30 mouse cellular contexts compared by ENCODE assay signal in the genomic region with DNA sequence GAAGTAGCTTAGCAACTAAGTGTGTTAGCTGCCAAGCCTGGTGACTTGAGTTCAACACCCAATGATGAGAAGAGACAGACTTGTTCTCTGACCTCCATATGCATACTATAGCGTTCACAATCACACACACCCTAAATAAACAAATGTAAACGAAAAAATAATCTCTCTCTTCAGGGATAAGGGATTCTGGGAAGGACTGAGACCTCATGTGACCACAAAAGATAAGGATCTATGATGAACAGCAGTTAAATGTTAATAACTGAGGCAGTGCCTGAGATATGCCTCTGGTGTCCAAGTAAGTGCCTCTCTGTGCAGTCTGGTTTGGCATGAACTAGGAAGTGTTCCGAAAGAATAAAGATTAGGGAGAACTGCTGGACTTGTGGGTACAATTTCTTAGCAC.
A peak's percentile ranks its signal among the peaks of the same experiment; 100 is the strongest.
DNase-seq lines count a peak whose midpoint lies in the region; ATAC-seq and TF ChIP-seq lines count a peak whose summit lies in the region.
"Had no signal": no experiment of that assay in that cellular context is flagged by ENCODE, and none has a peak within 500 bp of the region (broad histone marks: within the 10 kb centered on the region; RNA-seq: fewer than 3 reads in every experiment).

No protein-coding gene starts in this region.

- TF ChIP-seq CTCF in C2C12 (IDR thresholded peaks at IDR 0.05; ENCODE audit: control insufficient read depth, insufficient read depth, insufficient read length) = no peak

- H3K4me1 ChIP-seq in liver, embryonic 12.5 days = peaks cover 70% of the 10 kb centered on the region
- H3K4me1 ChIP-seq in liver, embryonic 11.5 days (replicated peaks; ENCODE audit: control insufficient read depth, insufficient read depth, low read length) = peaks cover 43% of the 10 kb centered on the region
- peaks cover 3% of the 10 kb centered on the region; the same call in 1 of the 2 replicates for H3K4me1 ChIP-seq in intestine, embryonic 15.5 days (replicated peaks)
- H3K4me1 ChIP-seq: embryonic facial prominence, embryonic 13.5 days; forebrain, embryonic 12.5 days had no signal

- H3K4me3 ChIP-seq in liver, embryonic 12.5 days = no peak overlapping the region
- no peak overlapping the region for H3K4me3 ChIP-seq in liver, embryonic 11.5 days (ENCODE audit: low read depth, low read length)
- no peak overlapping the region for H3K4me3 ChIP-seq in C2C12 (ENCODE audit: insufficient read depth, poor library complexity, severe bottlenecking)
- H3K4me3 ChIP-seq in intestine, embryonic 15.5 days (replicated peaks) = no peak overlapping the region
- no peak overlapping the region for H3K4me3 ChIP-seq in myocyte
- H3K4me3 ChIP-seq: embryonic facial prominence, embryonic 13.5 days; erythroblast, embryonic 14.5 days; forebrain, embryonic 12.5 days; heart, embryonic 13.5 days; kidney, embryonic 15.5 days; left cerebral cortex, adult 2 months; limb, embryonic 13.5 days had no signal

- H3ac ChIP-seq in C2C12 (ENCODE audit: control insufficient read depth, insufficient read length, low read depth) = no peak overlapping the region
- no peak overlapping the region for H3ac ChIP-seq in myocyte (ENCODE audit: control insufficient read depth, insufficient read length)

- no peaks in the 10 kb centered on the region for H3K9me3 ChIP-seq in liver, embryonic 12.5 days (replicated peaks)
- H3K9me3 ChIP-seq in liver, embryonic 11.5 days (ENCODE audit: control insufficient read depth, low read length) = no peaks in the 10 kb centered on the region
- H3K9me3 ChIP-seq in intestine, embryonic 15.5 days = no peaks in the 10 kb centered on the region
- H3K9me3 ChIP-seq: embryonic facial prominence, embryonic 13.5 days; forebrain, embryonic 12.5 days; heart, embryonic 13.5 days; kidney, embryonic 15.5 days; limb, embryonic 13.5 days had no signal

- TF ChIP-seq POLR2A in myocyte (IDR thresholded peaks at IDR 0.05; ENCODE audit: insufficient read length, low read depth) = no peak

- no peak for ATAC-seq in liver, embryonic 12.5 days
- ATAC-seq in liver, embryonic 11.5 days (replicated peaks; ENCODE audit: low FRiP score) = no peak
- ATAC-seq in intestine, embryonic 15.5 days = peak; percentile 21; the same call in 1 of the 2 replicates
- ATAC-seq: forebrain, postnatal 0 days; inflammation-experienced regulatory T-cells, adult 6 months had no signal

- H3K27me3 ChIP-seq in liver, embryonic 12.5 days (replicated peaks) = no peaks in the 10 kb centered on the region
- H3K27me3 ChIP-seq in liver, embryonic 11.5 days (replicated peaks; ENCODE audit: control insufficient read depth, insufficient read depth, low read length) = no peaks in the 10 kb centered on the region
- H3K27me3 ChIP-seq in C2C12 (ENCODE audit: control insufficient read depth, insufficient read depth, insufficient read length) = no peaks in the 10 kb centered on the region
- no peaks in the 10 kb centered on the region for H3K27me3 ChIP-seq in intestine, embryonic 15.5 days (replicated peaks)
- no peaks in the 10 kb centered on the region for H3K27me3 ChIP-seq in myocyte (ENCODE audit: control insufficient read depth, insufficient read depth, insufficient read length)
- H3K27me3 ChIP-seq: embryonic facial prominence, embryonic 13.5 days; forebrain, embryonic 12.5 days; heart, embryonic 13.5 days; kidney, embryonic 15.5 days; limb, embryonic 13.5 days had no signal

- 0 out of 2 replicates have a peak overlapping the region, but pooled peaks have one; percentile 14 for H3K9ac ChIP-seq in liver, embryonic 12.5 days
- H3K9ac ChIP-seq in liver, embryonic 11.5 days (ENCODE audit: low read depth, low read length) = no peak overlapping the region
- no peak overlapping the region for H3K9ac ChIP-seq in intestine, embryonic 15.5 days
- H3K9ac ChIP-seq: embryonic facial prominence, embryonic 13.5 days; forebrain, embryonic 12.5 days; forebrain, postnatal 0 days; heart, embryonic 13.5 days; hindbrain, embryonic 14.5 days; kidney, embryonic 15.5 days; limb, embryonic 13.5 days had no signal

- DNase-seq in liver, embryonic 11.5 days (ENCODE audit: low spot score) = no peak
- DNase-seq in right cerebral cortex, postnatal 25 days = no peak
- no peak for DNase-seq in right cerebral cortex, postnatal 36 days (ENCODE audit: low spot score in 2 of 2)
- DNase-seq in gastrocnemius, postnatal 25 days = no peak
- DNase-seq: adrenal gland, postnatal 25 days; cerebellum, adult 11-12 months; cerebellum, postnatal 10 days; forebrain, postnatal 0 days; heart, postnatal 10 days; kidney, postnatal 25 days; lung, adult 2 months; lung, postnatal 10 days; midbrain, embryonic 14.5 days; right cerebral cortex, adult 18-20 months; thymus, adult 18-20 months; thymus, postnatal 25 days had no signal

- H3K79me2 ChIP-seq in C2C12 (ENCODE audit: control insufficient read depth, insufficient read depth) = peaks cover 86% of the 10 kb centered on the region
- H3K79me2 ChIP-seq in myocyte (ENCODE audit: control insufficient read depth, insufficient read depth) = peaks cover 78% of the 10 kb centered on the region

- H3K79me3 ChIP-seq in C2C12 (ENCODE audit: low read depth) = peaks cover 58% of the 10 kb centered on the region

- peaks cover 23% of the 10 kb centered on the region for H3K36me3 ChIP-seq in liver, embryonic 12.5 days
- H3K36me3 ChIP-seq in liver, embryonic 11.5 days (ENCODE audit: control insufficient read depth, insufficient read depth, low read length) = peaks cover 3% of the 10 kb centered on the region; the same call in 1 of the 2 replicates
- H3K36me3 ChIP-seq in C2C12 (ENCODE audit: control insufficient read depth, insufficient read depth) (peaks cover 17% of the 10 kb centered on the region), myocyte (ENCODE audit: control insufficient read depth, insufficient read depth) (peaks cover 6% of the 10 kb centered on the region)
- no peaks in the 10 kb centered on the region for H3K36me3 ChIP-seq in intestine, embryonic 15.5 days
- H3K36me3 ChIP-seq: embryonic facial prominence, embryonic 13.5 days; forebrain, embryonic 12.5 days; kidney, embryonic 15.5 days; limb, embryonic 13.5 days had no signal

- 58% methylated on average over 3 of the region's 3 CpGs for WGBS in liver, embryonic 12.5 days (ENCODE audit: insufficient replicate concordance)
- WGBS in liver, embryonic 11.5 days = 58% methylated on average over 3 of the region's 3 CpGs
- 28% methylated on average over 3 of the region's 3 CpGs for WGBS in intestine, embryonic 15.5 days

- H3K27ac ChIP-seq in liver, embryonic 12.5 days = peak overlapping the region; percentile 79
- no peak overlapping the region for H3K27ac ChIP-seq in liver, embryonic 11.5 days (ENCODE audit: low read depth, low read length)
- peak overlapping the region; percentile 33; the same call in 1 of the 2 replicates for H3K27ac ChIP-seq in intestine, embryonic 15.5 days
- H3K27ac ChIP-seq: embryonic facial prominence, embryonic 13.5 days; forebrain, embryonic 12.5 days; heart, embryonic 13.5 days; hindbrain, embryonic 14.5 days; kidney, embryonic 15.5 days; left cerebral cortex, adult 2 months; limb, embryonic 13.5 days; macrophage had no signal

- no peak overlapping the region for H3K4me2 ChIP-seq in liver, embryonic 12.5 days
- H3K4me2 ChIP-seq in liver, embryonic 11.5 days = no peak overlapping the region
- no peak overlapping the region for H3K4me2 ChIP-seq in intestine, embryonic 15.5 days (replicated peaks)
- H3K4me2 ChIP-seq in myocyte (ENCODE audit: low read depth) = peak overlapping the region; percentile 61
- H3K4me2 ChIP-seq: embryonic facial prominence, embryonic 13.5 days; forebrain, embryonic 12.5 days; heart, embryonic 13.5 days; hindbrain, embryonic 14.5 days; kidney, embryonic 15.5 days; limb, embryonic 13.5 days had no signal

TF ChIP-seq in C2C12, 6 proteins besides CTCF, POLR2A, EP300 and RAD21:
- no peak for TF ChIP-seq MYOD1 (IDR thresholded peaks at IDR 0.05; ENCODE audit: control insufficient read depth, insufficient read length, low read depth)
- no peak for TF ChIP-seq FOSL1 (IDR thresholded peaks at IDR 0.05; ENCODE audit: insufficient read depth, low read length, poor library complexity, severe bottlenecking)
- peak; percentile 58 for TF ChIP-seq USF1 (IDR thresholded peaks at IDR 0.05; ENCODE audit: low read depth)
- TF ChIP-seq MAX (IDR thresholded peaks at IDR 0.05) = no peak
- TF ChIP-seq MYOG (IDR thresholded peaks at IDR 0.05; ENCODE audit: control insufficient read depth, extremely low read depth, insufficient read length) = no peak
- TF ChIP-seq CEBPB (IDR thresholded peaks at IDR 0.05; ENCODE audit: low read depth) = no peak

TF ChIP-seq in myocyte, 11 proteins besides CTCF, POLR2A, EP300 and RAD21:
- no peak for TF ChIP-seq MAX (IDR thresholded peaks at IDR 0.05; ENCODE audit: low read depth)
- no peak for TF ChIP-seq TCF12 (IDR thresholded peaks at IDR 0.05; ENCODE audit: insufficient read depth, poor library complexity, severe bottlenecking)
- no peak for TF ChIP-seq E2F4 (IDR thresholded peaks at IDR 0.05; ENCODE audit: insufficient read depth)
TF ChIP-seq in myocyte: peak in this region for 0.
